In the genomic region with DNA sequence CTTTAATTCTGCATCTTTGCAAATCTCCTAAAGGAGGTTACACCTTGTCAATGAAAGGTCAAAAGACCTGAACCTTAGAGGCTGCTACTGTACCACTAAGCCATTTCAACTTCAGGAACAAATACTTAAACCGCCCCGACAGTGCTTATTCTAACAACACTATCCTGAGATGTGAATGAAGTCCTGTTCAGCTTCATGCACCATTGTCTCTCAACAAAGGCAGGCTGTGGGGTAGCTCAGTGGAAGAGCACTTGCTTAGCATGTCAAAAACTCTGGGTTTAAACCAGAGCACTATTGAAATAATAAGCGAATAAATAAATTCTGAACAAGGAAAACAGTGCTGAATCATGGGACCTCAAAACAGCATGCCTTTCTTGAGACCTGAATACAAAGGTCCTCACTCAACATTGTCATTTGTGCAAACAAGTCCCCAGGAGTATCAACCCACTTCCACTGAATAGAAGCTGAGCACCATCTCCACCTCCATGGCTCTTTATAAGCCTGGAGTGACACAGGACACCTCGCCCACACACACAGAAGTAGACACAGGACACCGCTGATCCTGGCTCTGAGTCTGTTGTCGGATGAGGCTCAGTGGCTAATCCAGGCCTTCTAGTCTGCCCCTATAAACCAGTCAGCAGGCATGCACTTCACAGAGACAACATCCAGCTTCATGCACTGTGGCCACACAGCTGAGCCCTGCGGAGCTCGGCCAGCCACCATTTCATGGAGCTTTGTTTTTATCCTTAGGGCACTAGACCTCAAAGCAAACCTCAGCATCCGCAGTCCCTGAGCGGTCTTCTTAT, we compare ENCODE assay signal across 14 mouse cellular contexts.
DNase-seq lines count a peak whose midpoint lies in the region; ATAC-seq and TF ChIP-seq lines count a peak whose summit lies in the region.
"Had no signal": no experiment of that assay in that cellular context is flagged by ENCODE, and none has a peak within 500 bp of the region (broad histone marks: within the 10 kb centered on the region; RNA-seq: fewer than 3 reads in every experiment).

No protein-coding gene starts in this region.

- no peak overlapping the region for H3K4me2 ChIP-seq in intestine, embryonic 14.5 days (ENCODE audit: low read length)
- no peak overlapping the region for H3K4me2 ChIP-seq in intestine, postnatal 0 days (replicated peaks; ENCODE audit: low read depth)
- no peak overlapping the region for H3K4me2 ChIP-seq in midbrain, postnatal 0 days (ENCODE audit: low read depth, low read length, poor library complexity, severe bottlenecking)
- H3K4me2 ChIP-seq in midbrain, embryonic 16.5 days (ENCODE audit: low read length): no peak overlapping the region

- H3K9ac ChIP-seq in intestine, embryonic 14.5 days (ENCODE audit: low read length): no peak overlapping the region
- H3K9ac ChIP-seq in intestine, postnatal 0 days (ENCODE audit: low read depth, low read length): no peak overlapping the region
- H3K9ac ChIP-seq in midbrain, postnatal 0 days (replicated peaks; ENCODE audit: low read length, poor library complexity, severe bottlenecking): no peak overlapping the region
- no peak overlapping the region for H3K9ac ChIP-seq in midbrain, embryonic 16.5 days (ENCODE audit: low read depth, low read length)

- no peaks in the 10 kb centered on the region for H3K9me3 ChIP-seq in intestine, embryonic 14.5 days (ENCODE audit: control insufficient read depth, low read length)
- H3K9me3 ChIP-seq in intestine, postnatal 0 days (ENCODE audit: control insufficient read depth): no peaks in the 10 kb centered on the region
- H3K9me3 ChIP-seq in midbrain, embryonic 10.5 days (replicated peaks): no peaks in the 10 kb centered on the region
- H3K9me3 ChIP-seq in midbrain, postnatal 0 days (ENCODE audit: low read length): no peaks in the 10 kb centered on the region
- no peaks in the 10 kb centered on the region for H3K9me3 ChIP-seq in midbrain, embryonic 16.5 days (replicated peaks; ENCODE audit: control insufficient read depth, low read length, poor library complexity, severe bottlenecking)

- no peaks in the 10 kb centered on the region for H3K36me3 ChIP-seq in intestine, embryonic 14.5 days (ENCODE audit: control insufficient read depth, insufficient read depth, low read length)
- peaks cover 5% of the 10 kb centered on the region; the same call in 1 of the 2 replicates for H3K36me3 ChIP-seq in intestine, postnatal 0 days (ENCODE audit: control insufficient read depth, insufficient read depth)
- no peaks in the 10 kb centered on the region for H3K36me3 ChIP-seq in midbrain, embryonic 10.5 days
- H3K36me3 ChIP-seq in midbrain, postnatal 0 days (ENCODE audit: insufficient read depth, low read length): 0 out of 2 replicates have a peak, but pooled peaks cover 4% of the 10 kb centered on the region
- no peaks in the 10 kb centered on the region for H3K36me3 ChIP-seq in midbrain, embryonic 16.5 days (ENCODE audit: control insufficient read depth, insufficient read depth, low read length)

- no peak for TF ChIP-seq CTCF in intestine, postnatal 0 days (IDR thresholded peaks at IDR 0.05; ENCODE audit: low read depth)
- no peak for TF ChIP-seq CTCF in midbrain, postnatal 0 days (IDR thresholded peaks at IDR 0.05)

- 68% methylated on average over 10 of the region's 10 CpGs for WGBS in intestine, embryonic 14.5 days
- WGBS in intestine, postnatal 0 days: 84% methylated on average over 10 of the region's 10 CpGs
- WGBS in midbrain, embryonic 10.5 days: 32% methylated on average over 10 of the region's 10 CpGs
- WGBS in midbrain, postnatal 0 days: 27% methylated on average over 10 of the region's 10 CpGs
- WGBS in midbrain, embryonic 16.5 days: 17% methylated on average over 10 of the region's 10 CpGs

- no peak overlapping the region for H3K27ac ChIP-seq in intestine, embryonic 14.5 days (ENCODE audit: low read depth)
- no peak overlapping the region for H3K27ac ChIP-seq in intestine, postnatal 0 days (ENCODE audit: low read depth, low read length)
- H3K27ac ChIP-seq in midbrain, embryonic 10.5 days (replicated peaks): peak overlapping the region; percentile 1; the same call in 1 of the 2 replicates
- H3K27ac ChIP-seq in midbrain, postnatal 0 days (ENCODE audit: low read depth, low read length): no peak overlapping the region
- H3K27ac ChIP-seq in midbrain, embryonic 16.5 days (ENCODE audit: low read length): no peak overlapping the region
- H3K27ac ChIP-seq: hindbrain, postnatal 0 days had no signal

- H3K27me3 ChIP-seq in intestine, embryonic 14.5 days (replicated peaks; ENCODE audit: control insufficient read depth, insufficient read depth, low read length): no peaks in the 10 kb centered on the region
- H3K27me3 ChIP-seq in intestine, postnatal 0 days (replicated peaks; ENCODE audit: control insufficient read depth, insufficient read depth, low read length): no peaks in the 10 kb centered on the region
- peaks cover 28% of the 10 kb centered on the region for H3K27me3 ChIP-seq in midbrain, embryonic 10.5 days (ENCODE audit: low read depth, poor library complexity, severe bottlenecking)
- no peaks in the 10 kb centered on the region for H3K27me3 ChIP-seq in midbrain, postnatal 0 days (ENCODE audit: insufficient read depth, low read length)
- H3K27me3 ChIP-seq in midbrain, embryonic 16.5 days (ENCODE audit: control insufficient read depth, insufficient read depth, low read depth, low read length): no peaks in the 10 kb centered on the region

- DNase-seq in embryo, embryonic 11 days: peak; percentile 32
- DNase-seq in embryo, embryonic 9.5 days (ENCODE audit: extremely low spot score): no peak
- peak; percentile 44 for DNase-seq in intestine, embryonic 14.5 days (ENCODE audit: low spot score)
- peak; percentile 53 for DNase-seq in midbrain, embryonic 10.5 days (ENCODE audit: low spot score)
- no peak for DNase-seq in midbrain, postnatal 0 days (ENCODE audit: low spot score)
- DNase-seq in gastrocnemius, postnatal 4 days (ENCODE audit: low spot score in 2 of 2): no peak
- DNase-seq: adrenal gland, postnatal 10 days; cerebellum, postnatal 25 days; gastrocnemius, postnatal 25 days; lung, adult 2 months; thymus, postnatal 25 days had no signal

- no peak for ATAC-seq in intestine, embryonic 14.5 days (replicated peaks; ENCODE audit: low FRiP score, low TSS enrichment, low read depth)
- ATAC-seq in intestine, postnatal 0 days: no peak
- no peak for ATAC-seq in midbrain, postnatal 0 days (ENCODE audit: low FRiP score)
- ATAC-seq in midbrain, embryonic 16.5 days: 0 out of 2 replicates have a peak, but pooled peaks have one; percentile 28
- ATAC-seq: hindbrain, postnatal 0 days had no signal

- no peaks in the 10 kb centered on the region for H3K4me1 ChIP-seq in intestine, embryonic 14.5 days (replicated peaks; ENCODE audit: control insufficient read depth, insufficient read depth, low read length)
- no peaks in the 10 kb centered on the region for H3K4me1 ChIP-seq in intestine, postnatal 0 days (replicated peaks; ENCODE audit: control insufficient read depth, insufficient read depth, low read length)
- peaks cover 24% of the 10 kb centered on the region for H3K4me1 ChIP-seq in midbrain, embryonic 10.5 days
- H3K4me1 ChIP-seq in midbrain, postnatal 0 days (ENCODE audit: insufficient read depth, low read length): no peaks in the 10 kb centered on the region
- no peaks in the 10 kb centered on the region for H3K4me1 ChIP-seq in midbrain, embryonic 16.5 days (ENCODE audit: control insufficient read depth, insufficient read depth, low read length)

- no peak overlapping the region for H3K4me3 ChIP-seq in intestine, embryonic 14.5 days (ENCODE audit: low read depth, low read length)
- no peak overlapping the region for H3K4me3 ChIP-seq in intestine, postnatal 0 days (ENCODE audit: low read depth, low read length)
- H3K4me3 ChIP-seq in midbrain, embryonic 10.5 days: no peak overlapping the region
- no peak overlapping the region for H3K4me3 ChIP-seq in midbrain, postnatal 0 days (ENCODE audit: low read depth, low read length)
- H3K4me3 ChIP-seq in midbrain, embryonic 16.5 days (ENCODE audit: low read depth, low read length): no peak overlapping the region

Comparison
In these comparisons a context has a peak if more than half of its experiments do, and no peak if none do; other contexts are left out.
1. DNase-seq: peak in embryo, embryonic 11 days (single experiment), intestine, embryonic 14.5 days (single experiment) and midbrain, embryonic 10.5 days (single experiment); none in embryo, embryonic 9.5 days (single experiment), midbrain, postnatal 0 days (single experiment) and gastrocnemius, postnatal 4 days (0 of 2).